Comparison of ENCODE assay signal across 10 mouse cellular contexts in the genomic region with DNA sequence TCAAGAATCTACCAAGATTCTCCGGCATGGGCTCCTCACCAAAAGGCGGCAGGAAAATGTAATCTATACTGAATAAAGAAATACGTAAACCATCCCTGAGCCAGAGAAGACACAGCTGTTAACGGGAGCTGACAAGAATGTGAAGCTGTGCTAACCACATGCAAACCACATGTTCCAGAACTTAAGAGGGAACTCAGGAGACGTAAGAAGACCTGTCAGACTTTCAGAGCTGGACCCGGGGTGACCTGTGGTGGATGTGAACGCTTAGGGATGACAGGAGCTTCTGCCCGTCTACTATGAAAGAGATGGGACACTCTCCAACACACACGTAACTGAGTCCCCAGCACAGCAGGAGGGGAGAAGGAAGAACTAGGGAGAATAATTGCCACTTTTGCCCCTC. TPM values are rescaled to one million over a fixed set of nuclear protein-coding genes. Genes with fewer than 3 reads are reported as not detected.
A peak's percentile ranks its signal among the peaks of the same experiment; 100 is the strongest.
DNase-seq lines count a peak whose midpoint lies in the region; ATAC-seq lines count a peak whose summit lies in the region.
"Had no signal": no experiment of that assay in that cellular context is flagged by ENCODE, and none has a peak within 500 bp of the region (broad histone marks: within the 10 kb centered on the region; RNA-seq: fewer than 3 reads in every experiment).

No protein-coding gene starts in this region.

- H3K4me3 ChIP-seq in kidney, embryonic 16.5 days (ENCODE audit: low read length), result no peak overlapping the region
- H3K4me3 ChIP-seq in embryonic facial prominence, embryonic 14.5 days (ENCODE audit: low read depth, low read length), result no peak overlapping the region

- no peak for DNase-seq in kidney, adult 11 months
- DNase-seq in embryo, embryonic 11 days, result peak; percentile 67
- DNase-seq in embryonic facial prominence, embryonic 14.5 days (ENCODE audit: low spot score), result peak; percentile 93
- DNase-seq in mesoderm, embryonic 11.5 days (ENCODE audit: low read depth, low spot score), result peak; percentile 69
- DNase-seq in yolk sac, embryonic 10.5 days (ENCODE audit: low spot score), result no peak
- DNase-seq in left cerebral cortex, postnatal 36 days (ENCODE audit: low spot score in 2 of 2), result no peak
- DNase-seq: cerebellum, adult 2 months; kidney, adult 8-10 months had no signal

- no peak overlapping the region for H3K4me2 ChIP-seq in kidney, embryonic 16.5 days (replicated peaks; ENCODE audit: low read depth, low read length)
- H3K4me2 ChIP-seq in embryonic facial prominence, embryonic 14.5 days (ENCODE audit: low read depth, low read length), result peak overlapping the region; percentile 35

- no peak overlapping the region for H3K9ac ChIP-seq in kidney, embryonic 16.5 days (replicated peaks; ENCODE audit: low read length)
- H3K9ac ChIP-seq in embryonic facial prominence, embryonic 14.5 days (ENCODE audit: low read depth, low read length), result no peak overlapping the region

- WGBS in kidney, embryonic 16.5 days, result 42% methylated on average over 9 of the region's 9 CpGs
- 25% methylated on average over 9 of the region's 9 CpGs for WGBS in embryonic facial prominence, embryonic 14.5 days

- no peaks in the 10 kb centered on the region for H3K9me3 ChIP-seq in kidney, embryonic 16.5 days (ENCODE audit: low read length)
- H3K9me3 ChIP-seq in embryonic facial prominence, embryonic 14.5 days (ENCODE audit: control insufficient read depth, low read length), result no peaks in the 10 kb centered on the region

- no peak for ATAC-seq in kidney, embryonic 16.5 days (ENCODE audit: low FRiP score, low TSS enrichment)
- ATAC-seq in embryonic facial prominence, embryonic 14.5 days (ENCODE audit: low read depth), result peak; percentile 48; the same call in 1 of the 2 replicates
- no peak for ATAC-seq in erythroblast, adult 5-6 weeks (replicated peaks; ENCODE audit: low FRiP score, poor library complexity, severe bottlenecking)

- H3K36me3 ChIP-seq in kidney, embryonic 16.5 days (ENCODE audit: insufficient read depth, low read length), result no peaks in the 10 kb centered on the region
- H3K36me3 ChIP-seq in embryonic facial prominence, embryonic 14.5 days (ENCODE audit: control insufficient read depth, insufficient read depth, low read length), result peaks cover 4% of the 10 kb centered on the region; the same call in 1 of the 2 replicates

- no peaks in the 10 kb centered on the region for H3K27me3 ChIP-seq in kidney, embryonic 16.5 days (ENCODE audit: insufficient read depth, low read length)
- no peaks in the 10 kb centered on the region for H3K27me3 ChIP-seq in embryonic facial prominence, embryonic 14.5 days (replicated peaks; ENCODE audit: control insufficient read depth, insufficient read depth, low read length)

- intact Hi-C loops in left cerebral cortex, postnatal 36 days (cut with DNase I), result no loop called here

- H3K27ac ChIP-seq in kidney, embryonic 16.5 days (ENCODE audit: low read length), result peak overlapping the region; percentile 62
- peak overlapping the region; percentile 97 for H3K27ac ChIP-seq in embryonic facial prominence, embryonic 14.5 days (replicated peaks; ENCODE audit: low read depth, low read length)

- peaks cover 31% of the 10 kb centered on the region for H3K4me1 ChIP-seq in kidney, embryonic 16.5 days (ENCODE audit: insufficient read depth, low read length)
- peaks cover 44% of the 10 kb centered on the region for H3K4me1 ChIP-seq in embryonic facial prominence, embryonic 14.5 days (ENCODE audit: control insufficient read depth, insufficient read depth, low read length)

RNA-seq across cellular contexts. Expression of a gene that starts 18.1 kb away (rescaled TPM):
- polyA plus RNA-seq in kidney, embryonic 16.5 days (2015; fragmentation: Nextera tagmentation; extraction: Ambion mirVana), result 6.5 and 7.3 TPM in 2 replicates
- 14.7 and 15.1 TPM in 2 replicates for polyA plus RNA-seq in embryonic facial prominence, embryonic 14.5 days (2014; fragmentation: Nextera tagmentation; extraction: Ambion mirVana)
- total RNA-seq in erythroblast, adult 5-6 weeks (2015; ENCODE audit: low replicate concordance), result not detected in 2 replicates
- not detected in 2 replicates for total RNA-seq in erythroblast, adult 5-6 weeks (2017; ENCODE audit: low replicate concordance)
- 1 to 10 TPM; 3.2 to 4.8 TPM for total RNA-seq in left cerebral cortex, postnatal 36 days (2021)

Comparison
In these comparisons a context has a peak if more than half of its experiments do, and no peak if none do; other contexts are left out.
1. DNase-seq: peak in embryo, embryonic 11 days (single experiment), embryonic facial prominence, embryonic 14.5 days (single experiment) and mesoderm, embryonic 11.5 days (single experiment); none in kidney, adult 11 months (single experiment), yolk sac, embryonic 10.5 days (single experiment) and left cerebral cortex, postnatal 36 days (0 of 2).
2. RNA of a gene that starts 18.1 kb away (total RNA-seq): 3.2 to 4.8 TPM in left cerebral cortex, postnatal 36 days; not detected in erythroblast, adult 5-6 weeks; every median in the first group is over 4 times any median in the second.